Comparison of ENCODE assay signal across 16 mouse cellular contexts in the genomic region with DNA sequence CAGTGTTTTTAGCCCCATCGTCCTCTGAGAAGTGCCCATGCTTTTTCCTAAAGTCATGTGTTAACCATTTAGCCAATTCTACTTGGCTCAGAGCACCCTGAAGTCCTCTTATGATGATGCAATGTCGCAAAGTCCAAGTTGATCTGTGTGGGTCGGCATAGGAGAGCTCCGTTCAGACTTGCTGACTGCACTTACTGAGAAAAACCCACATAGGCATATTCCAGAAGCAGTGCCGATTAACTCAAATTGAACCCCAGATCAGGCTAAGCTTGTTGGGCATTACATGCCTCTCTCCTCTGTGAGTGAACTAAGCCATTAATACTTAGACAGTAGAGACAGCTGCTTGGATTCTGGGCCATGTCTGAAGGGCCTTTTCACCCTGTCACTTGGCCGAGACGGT.
DNase-seq lines count a peak whose midpoint lies in the region; ATAC-seq and TF ChIP-seq lines count a peak whose summit lies in the region.
"Had no signal": no experiment of that assay in that cellular context is flagged by ENCODE, and none has a peak within 500 bp of the region (broad histone marks: within the 10 kb centered on the region; RNA-seq: fewer than 3 reads in every experiment).

No protein-coding gene starts in this region.

- H3K9ac ChIP-seq in kidney, embryonic 16.5 days (replicated peaks; ENCODE audit: low read length) = no peak overlapping the region
- no peak overlapping the region for H3K9ac ChIP-seq in intestine, embryonic 15.5 days
- H3K9ac ChIP-seq: embryonic facial prominence, embryonic 13.5 days; heart, embryonic 13.5 days had no signal

- H3K9me3 ChIP-seq in kidney, embryonic 16.5 days (ENCODE audit: low read length) = no peaks in the 10 kb centered on the region
- H3K9me3 ChIP-seq in intestine, embryonic 15.5 days = no peaks in the 10 kb centered on the region
- H3K9me3 ChIP-seq: embryonic facial prominence, embryonic 13.5 days; forebrain, embryonic 10.5 days; heart, embryonic 13.5 days had no signal

- DNase-seq in kidney, adult 18-20 months = peak; percentile 49
- peak; percentile 55 to 85 for DNase-seq in kidney, postnatal 36 days
- no peak for DNase-seq in frontal cortex, postnatal 14 days (ENCODE audit: low spot score in 2 of 2)
- DNase-seq in urinary bladder, postnatal 10 days (ENCODE audit: low spot score) = no peak
- no peak for DNase-seq in ovary, postnatal 14 days (ENCODE audit: low spot score)
- DNase-seq: cerebellum, adult 11-12 months; gastrocnemius, postnatal 14 days; layer of hippocampus, adult 9-11 months; right cerebral cortex, postnatal 14 days; thymus, adult 18-20 months had no signal

- H3K27ac ChIP-seq in kidney, embryonic 16.5 days (ENCODE audit: low read length) = no peak overlapping the region
- peak overlapping the region; percentile 56; the same call in 1 of the 2 replicates for H3K27ac ChIP-seq in intestine, embryonic 15.5 days
- H3K27ac ChIP-seq: forebrain, embryonic 10.5 days; heart, embryonic 13.5 days had no signal

- no peak overlapping the region for H3K4me2 ChIP-seq in kidney, embryonic 16.5 days (replicated peaks; ENCODE audit: low read depth, low read length)
- no peak overlapping the region for H3K4me2 ChIP-seq in intestine, embryonic 15.5 days (replicated peaks)
- H3K4me2 ChIP-seq: embryonic facial prominence, embryonic 13.5 days; heart, embryonic 13.5 days had no signal

- no peak overlapping the region for H3ac ChIP-seq in C2C12 (ENCODE audit: control insufficient read depth, insufficient read length, low read depth)

- H3K79me2 ChIP-seq in C2C12 (ENCODE audit: control insufficient read depth, insufficient read depth) = no peaks in the 10 kb centered on the region

- no peak overlapping the region for H3K4me3 ChIP-seq in kidney, embryonic 16.5 days (ENCODE audit: low read length)
- H3K4me3 ChIP-seq in C2C12 (ENCODE audit: insufficient read depth, poor library complexity, severe bottlenecking) = no peak overlapping the region
- H3K4me3 ChIP-seq in intestine, embryonic 15.5 days (replicated peaks) = no peak overlapping the region
- H3K4me3 ChIP-seq: embryonic facial prominence, embryonic 13.5 days; forebrain, embryonic 10.5 days; heart, embryonic 13.5 days had no signal

- ATAC-seq in kidney, embryonic 16.5 days (ENCODE audit: low FRiP score, low TSS enrichment) = no peak
- ATAC-seq in intestine, embryonic 15.5 days = peak; percentile 93

- H3K27me3 ChIP-seq in kidney, embryonic 16.5 days (ENCODE audit: insufficient read depth, low read length) = no peaks in the 10 kb centered on the region
- no peaks in the 10 kb centered on the region for H3K27me3 ChIP-seq in C2C12 (ENCODE audit: control insufficient read depth, insufficient read depth, insufficient read length)
- no peaks in the 10 kb centered on the region for H3K27me3 ChIP-seq in intestine, embryonic 15.5 days (replicated peaks)
- H3K27me3 ChIP-seq: embryonic facial prominence, embryonic 13.5 days; heart, embryonic 13.5 days had no signal

- no peaks in the 10 kb centered on the region for H3K79me3 ChIP-seq in C2C12 (ENCODE audit: low read depth)

- H3K4me1 ChIP-seq in kidney, embryonic 16.5 days (ENCODE audit: insufficient read depth, low read length) = no peaks in the 10 kb centered on the region
- H3K4me1 ChIP-seq in intestine, embryonic 15.5 days (replicated peaks) = 0 out of 2 replicates have a peak, but pooled peaks cover 6% of the 10 kb centered on the region
- H3K4me1 ChIP-seq: forebrain, embryonic 10.5 days; heart, embryonic 13.5 days had no signal

- TF ChIP-seq CTCF in C2C12 (IDR thresholded peaks at IDR 0.05; ENCODE audit: control insufficient read depth, insufficient read depth, insufficient read length) = no peak

- WGBS in kidney, embryonic 16.5 days = 83% methylated on average over 7 of the region's 7 CpGs
- 59% methylated on average over 7 of the region's 7 CpGs for WGBS in intestine, embryonic 15.5 days

- no peaks in the 10 kb centered on the region for H3K36me3 ChIP-seq in kidney, embryonic 16.5 days (ENCODE audit: insufficient read depth, low read length)
- no peaks in the 10 kb centered on the region for H3K36me3 ChIP-seq in C2C12 (ENCODE audit: control insufficient read depth, insufficient read depth)
- H3K36me3 ChIP-seq in intestine, embryonic 15.5 days = no peaks in the 10 kb centered on the region
- H3K36me3 ChIP-seq: embryonic facial prominence, embryonic 13.5 days; forebrain, embryonic 10.5 days; heart, embryonic 13.5 days had no signal

TF ChIP-seq in C2C12, 6 proteins besides CTCF, POLR2A, EP300 and RAD21:
- TF ChIP-seq MYOG (IDR thresholded peaks at IDR 0.05; ENCODE audit: control insufficient read depth, extremely low read depth, insufficient read length) (no peak), CEBPB (IDR thresholded peaks at IDR 0.05; ENCODE audit: low read depth) (peak; percentile 10)

Comparison
In these comparisons a context has a peak if more than half of its experiments do, and no peak if none do; other contexts are left out.
1. DNase-seq: peak in kidney, adult 18-20 months (single experiment) and kidney, postnatal 36 days (2 of 2); none in frontal cortex, postnatal 14 days (0 of 2), urinary bladder, postnatal 10 days (single experiment) and ovary, postnatal 14 days (single experiment).